Mouse (Mus musculus): ENCODE measurements around the gene Epha1.

DNA sequence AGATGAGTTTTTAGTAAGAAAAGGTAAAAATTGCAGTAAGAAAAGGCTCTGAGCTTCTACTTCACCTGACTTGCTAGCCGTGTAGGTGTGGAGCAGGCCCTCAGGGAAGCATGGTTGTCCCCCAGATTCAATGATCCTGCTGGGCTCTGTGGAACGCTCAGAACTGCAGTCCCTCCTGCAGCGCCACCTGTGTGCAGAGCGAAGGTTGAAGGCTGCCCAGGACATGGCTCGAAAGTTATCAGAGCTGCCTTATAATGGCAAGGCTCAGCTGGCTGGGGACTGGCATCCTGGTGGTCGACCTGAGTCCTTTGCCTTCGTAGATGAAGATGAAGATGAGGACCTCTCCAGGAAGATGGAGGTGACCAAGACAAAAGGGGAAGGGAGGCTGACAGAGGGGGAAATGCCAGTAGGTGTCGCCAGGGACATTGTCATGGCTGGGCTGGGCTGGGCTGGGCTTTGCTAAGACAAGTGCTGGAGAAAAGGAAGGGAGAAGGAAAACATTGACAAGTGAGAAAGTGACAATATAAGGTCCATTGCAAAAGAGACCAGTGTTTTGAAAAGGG lies 63.2 kb downstream of the Epha1 start:
- TF ChIP-seq POLR2A (IDR thresholded peaks at IDR 0.05; ENCODE audit: insufficient read depth, low read depth, low read length): no peak
- no peak for TF ChIP-seq CTCF (IDR thresholded peaks at IDR 0.05; ENCODE audit: insufficient read depth, low read depth, low read length)
